ENCODE assay signal across 8 mouse cellular contexts in the genomic region with DNA sequence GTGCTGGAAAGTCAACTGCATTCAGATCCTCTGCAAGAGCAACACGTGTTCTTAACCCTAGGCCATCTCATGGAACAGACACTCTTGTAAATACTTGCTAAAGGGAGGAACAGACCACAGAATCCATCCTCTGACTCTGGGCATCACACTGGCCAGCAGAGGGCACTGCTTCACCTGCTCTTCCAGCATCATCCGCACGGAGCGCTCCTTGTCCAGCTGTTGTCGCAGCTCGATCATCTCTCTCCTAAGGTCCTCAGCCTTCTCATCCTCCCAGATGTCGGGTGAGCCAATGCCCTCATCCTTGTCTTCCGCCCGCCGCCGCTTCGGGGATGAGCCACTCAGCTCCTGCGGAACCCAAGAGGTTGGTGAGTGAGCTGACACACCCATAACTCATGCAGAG. TPM values are rescaled to one million over a fixed set of nuclear protein-coding genes. Genes with fewer than 3 reads are reported as not detected.
A peak's percentile ranks its signal among the peaks of the same experiment; 100 is the strongest.
DNase-seq lines count a peak whose midpoint lies in the region; ATAC-seq and TF ChIP-seq lines count a peak whose summit lies in the region.

No protein-coding gene starts in this region.

- 23% methylated on average over 13 of the region's 13 CpGs for WGBS in heart, adult 2 months
- 50% methylated on average over 13 of the region's 13 CpGs for WGBS in liver, embryonic 13.5 days (ENCODE audit: insufficient replicate concordance)

- peaks cover 2% of the 10 kb centered on the region; the same call in 1 of the 2 replicates for H3K4me1 ChIP-seq in heart, adult 2 months (ENCODE audit: control insufficient read depth, insufficient read depth, low read length)
- H3K4me1 ChIP-seq in liver, embryonic 13.5 days (replicated peaks) = peaks cover 56% of the 10 kb centered on the region
- H3K4me1 ChIP-seq in testis, adult 2 months (ENCODE audit: control insufficient read depth, insufficient read depth, low read length) = no peaks in the 10 kb centered on the region; the same call in 1 of the 2 replicates

- H3K27me3 ChIP-seq in heart, adult 2 months (ENCODE audit: control insufficient read depth, insufficient read depth, low read length) = no peaks in the 10 kb centered on the region
- no peaks in the 10 kb centered on the region for H3K27me3 ChIP-seq in liver, embryonic 13.5 days
- H3K27me3 ChIP-seq in testis, adult 2 months (ENCODE audit: control insufficient read depth, insufficient read depth, low read length) = no peaks in the 10 kb centered on the region

- no peak overlapping the region for H3K4me3 ChIP-seq in heart, adult 2 months
- H3K4me3 ChIP-seq in liver, embryonic 13.5 days (replicated peaks) = no peak overlapping the region
- H3K4me3 ChIP-seq in testis, adult 2 months (ENCODE audit: control insufficient read depth, low read depth, low read length) = no peak overlapping the region

- intact Hi-C loops in heart, adult 2 months (cut with DNase I) = loop anchor here (1.0 to 10.0 kb wide), 3 partner anchors 56 to 234 kb away; no protein-coding TSS in a partner anchor

- peak; percentile 49 for DNase-seq in 416B (ENCODE audit: low read depth)
- DNase-seq in adrenal gland, adult 2 months = peak; percentile 68
- peak; percentile 48 for DNase-seq in embryo, embryonic 9.5 days (ENCODE audit: extremely low spot score)
- DNase-seq in heart, adult 2 months = peak; percentile 70 to 78
- DNase-seq in kidney, adult 9 months = peak; percentile 75
- peak; percentile 51 for DNase-seq in liver, embryonic 13.5 days
- peak; percentile 73 for DNase-seq in neural tube, embryonic 10.5 days (ENCODE audit: extremely low spot score, low spot score)

- TF ChIP-seq EP300 in heart, adult 2 months (IDR thresholded peaks at IDR 0.05; ENCODE audit: insufficient read depth, low read depth, low read length) = peak; percentile 87

- no peaks in the 10 kb centered on the region for H3K36me3 ChIP-seq in heart, adult 2 months (ENCODE audit: control insufficient read depth, insufficient read depth, low read length)
- H3K36me3 ChIP-seq in liver, embryonic 13.5 days = peaks cover 57% of the 10 kb centered on the region
- H3K36me3 ChIP-seq in testis, adult 2 months (ENCODE audit: control insufficient read depth, insufficient read depth, low read length) = no peaks in the 10 kb centered on the region

- H3K4me2 ChIP-seq in liver, embryonic 13.5 days = peak overlapping the region; percentile 3; the same call in 1 of the 2 replicates

- TF ChIP-seq POLR2A in heart, adult 2 months (IDR thresholded peaks at IDR 0.05; ENCODE audit: insufficient read depth, low read depth, low read length) = no peak
- TF ChIP-seq POLR2A in testis, adult 2 months (IDR thresholded peaks at IDR 0.05; ENCODE audit: control insufficient read depth, low read depth, low read length) = no peak

- ATAC-seq in liver, embryonic 13.5 days (ENCODE audit: low read depth) = no peak

- no peaks in the 10 kb centered on the region for H3K9me3 ChIP-seq in liver, embryonic 13.5 days (replicated peaks)

- H3K9ac ChIP-seq in heart, adult 2 months (ENCODE audit: low read depth, low read length) = no peak overlapping the region
- H3K9ac ChIP-seq in liver, embryonic 13.5 days = no peak overlapping the region

- no peak overlapping the region for H3K27ac ChIP-seq in heart, adult 2 months
- H3K27ac ChIP-seq in liver, embryonic 13.5 days = peak overlapping the region; percentile 92
- no peak overlapping the region for H3K27ac ChIP-seq in testis, adult 2 months (ENCODE audit: control insufficient read depth, insufficient read depth, low read depth, low read length)

- TF ChIP-seq CTCF in heart, adult 2 months (IDR thresholded peaks at IDR 0.05) = no peak; the same call in 1 of the 2 replicates
- TF ChIP-seq CTCF in testis, adult 2 months (IDR thresholded peaks at IDR 0.05; ENCODE audit: control insufficient read depth, insufficient read depth, insufficient replicate concordance, low read depth, low read length) = peak; percentile 94

- no peaks in the 10 kb centered on the region for H3K79me2 ChIP-seq in heart, adult 2 months (replicated peaks; ENCODE audit: control insufficient read depth, insufficient read depth, low read length)

RNA-seq across cellular contexts. Expression of gene Tfap4, which starts 8.6 kb away (rescaled TPM):
- 1 to 10 TPM; 3.8 to 6.7 TPM for total RNA-seq in adrenal gland, adult 2 months (2021)
- 3.6 and 4.0 TPM in 2 replicates for polyA plus RNA-seq in adrenal gland, adult 2 months (2012; rRNA removed)
- 1 to 10 TPM; 3.2 to 3.4 TPM for total RNA-seq in heart, adult 2 months (2021)
- 2.4 and 2.9 TPM in 2 replicates for polyA plus RNA-seq in heart, adult 2 months (2012; rRNA removed)
- 8.4 and 10.7 TPM in 2 replicates for polyA plus RNA-seq in liver, embryonic 13.5 days (2015; fragmentation: Nextera tagmentation; extraction: Ambion mirVana)
- 1.9 TPM in 2 replicates for polyA plus RNA-seq in testis, adult 2 months (2012; rRNA removed)

RNA-seq across cellular contexts. Expression of gene Srl, which starts 9.4 kb away (rescaled TPM):
- 10 to 100 TPM in 1 of 2 experiments, 1 to 10 TPM in 1; 6.8 to 13.2 TPM for total RNA-seq in adrenal gland, adult 2 months (2021)
- polyA plus RNA-seq in adrenal gland, adult 2 months (2012; rRNA removed) = 0.35 and 0.57 TPM in 2 replicates
- 100 to 1,000 TPM; 771 to 870 TPM for total RNA-seq in heart, adult 2 months (2021)
- polyA plus RNA-seq in heart, adult 2 months (2012; rRNA removed) = 276 and 575 TPM in 2 replicates
- 3.1 and 3.2 TPM in 2 replicates for polyA plus RNA-seq in liver, embryonic 13.5 days (2015; fragmentation: Nextera tagmentation; extraction: Ambion mirVana)
- 2.2 and 6.1 TPM in 2 replicates for polyA plus RNA-seq in testis, adult 2 months (2012; rRNA removed)

RNA-seq across cellular contexts. Expression of gene Glis2, which starts 43.5 kb away (rescaled TPM):
- 10 to 100 TPM; 17.3 to 27.4 TPM for total RNA-seq in adrenal gland, adult 2 months (2021)
- polyA plus RNA-seq in adrenal gland, adult 2 months (2012; rRNA removed) = 28.9 and 29.3 TPM in 2 replicates
- total RNA-seq in heart, adult 2 months (2021) = 10 to 100 TPM; 10.0 to 11.1 TPM
- polyA plus RNA-seq in heart, adult 2 months (2012; rRNA removed) = 17.3 and 23.8 TPM in 2 replicates
- 2.4 and 2.8 TPM in 2 replicates for polyA plus RNA-seq in liver, embryonic 13.5 days (2015; fragmentation: Nextera tagmentation; extraction: Ambion mirVana)
- 3.7 and 4.2 TPM in 2 replicates for polyA plus RNA-seq in testis, adult 2 months (2012; rRNA removed)

Comparison
In these comparisons a context has a peak if more than half of its experiments do, and no peak if none do; other contexts are left out.
1. RNA of gene Srl, which starts 9.4 kb away (polyA plus RNA-seq): 276 to 575 TPM in heart, adult 2 months; 2.2 to 6.1 TPM in testis, adult 2 months, 3.1 to 3.2 TPM in liver, embryonic 13.5 days and 0.35 to 0.57 TPM in adrenal gland, adult 2 months; every median in the first group is over 10 times any median in the second.
2. Peak in every context shown above with its lines, with median percentiles within 50 percentile points of each other: DNase-seq.